Mouse (Mus musculus): ENCODE results near the gene Comtd1.

Gene Comtd1

DNA sequence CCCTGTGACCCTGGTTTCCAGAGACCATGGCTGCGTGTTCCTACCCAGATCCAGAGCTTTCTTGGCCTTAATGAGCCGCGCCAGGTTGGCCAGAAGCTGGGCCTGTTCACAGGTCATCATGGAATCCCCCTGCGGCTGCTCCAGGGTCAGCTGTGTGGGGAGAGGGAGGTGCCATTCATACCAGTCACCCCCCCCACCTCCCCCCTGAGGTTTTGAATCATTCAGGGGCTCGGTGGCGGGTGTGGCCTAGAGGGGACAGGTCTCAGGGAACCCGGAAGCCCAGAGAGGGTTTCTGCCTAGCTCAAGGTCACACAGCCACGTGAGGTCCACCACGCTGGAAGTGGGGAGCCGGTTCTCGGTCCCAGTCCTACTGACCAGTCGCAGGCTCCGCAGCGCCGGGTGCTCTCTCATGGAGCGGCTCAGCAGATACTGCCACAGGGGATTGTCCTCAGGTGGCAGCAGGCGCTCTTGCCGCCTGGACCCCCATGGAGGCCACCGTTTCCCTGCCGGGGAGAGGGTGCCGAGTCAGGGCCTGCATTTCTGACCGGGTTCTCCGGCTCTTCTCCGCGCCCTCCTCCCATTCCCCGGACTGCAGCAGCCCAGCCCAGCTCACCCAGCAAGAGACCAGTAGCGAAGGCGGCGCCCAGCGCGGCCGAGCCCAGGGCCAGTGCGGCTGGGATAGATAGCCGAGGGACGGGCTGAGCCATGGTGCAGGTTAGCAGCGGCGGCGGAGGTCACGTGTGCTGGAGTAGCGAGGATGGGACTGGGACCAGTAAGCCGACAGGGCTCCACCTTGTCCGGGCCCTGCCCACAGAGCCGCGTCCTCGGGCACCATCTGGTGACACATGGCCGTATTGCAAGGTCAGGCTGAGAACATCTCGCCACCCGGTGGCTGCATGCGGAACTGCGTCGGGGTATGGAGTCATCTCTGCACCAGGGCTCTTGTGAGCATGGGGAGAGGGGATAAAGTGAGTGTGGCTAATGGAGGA lies at the start of gene Comtd1:
Gene Comtd1 (minus strand): TSS at position 812 of the 989 bp plus-strand sequence.
- in situ Hi-C loops (cut with MboI; ENCODE audit: low pct_unique_long_range_greater_than_20kb in 1 of 2, low sequenced_read_pairs in 2 of 2, unreplicated experiment in 1 of 2): no loop called here

DNA sequence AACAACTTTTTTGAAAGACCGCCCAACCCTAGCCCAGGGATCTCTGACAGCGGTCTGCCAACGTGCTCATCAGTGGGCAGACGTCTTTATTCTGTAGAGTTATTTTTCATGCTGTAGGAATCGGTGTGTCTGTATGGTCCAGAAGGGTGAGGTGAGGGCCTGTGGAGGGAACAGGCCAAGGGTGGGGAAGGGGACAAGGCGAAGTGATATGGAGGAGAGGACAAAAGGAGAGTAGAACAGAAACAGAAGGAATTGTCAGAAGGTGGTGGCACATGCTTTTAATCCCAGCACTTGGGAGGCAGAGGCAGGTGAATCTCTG lies 43.5 kb upstream of the Comtd1 start:
- in situ Hi-C loops (cut with MboI; ENCODE audit: low pct_unique_long_range_greater_than_20kb in 1 of 2, low sequenced_read_pairs in 2 of 2, unreplicated experiment in 1 of 2): no loop called here

DNA sequence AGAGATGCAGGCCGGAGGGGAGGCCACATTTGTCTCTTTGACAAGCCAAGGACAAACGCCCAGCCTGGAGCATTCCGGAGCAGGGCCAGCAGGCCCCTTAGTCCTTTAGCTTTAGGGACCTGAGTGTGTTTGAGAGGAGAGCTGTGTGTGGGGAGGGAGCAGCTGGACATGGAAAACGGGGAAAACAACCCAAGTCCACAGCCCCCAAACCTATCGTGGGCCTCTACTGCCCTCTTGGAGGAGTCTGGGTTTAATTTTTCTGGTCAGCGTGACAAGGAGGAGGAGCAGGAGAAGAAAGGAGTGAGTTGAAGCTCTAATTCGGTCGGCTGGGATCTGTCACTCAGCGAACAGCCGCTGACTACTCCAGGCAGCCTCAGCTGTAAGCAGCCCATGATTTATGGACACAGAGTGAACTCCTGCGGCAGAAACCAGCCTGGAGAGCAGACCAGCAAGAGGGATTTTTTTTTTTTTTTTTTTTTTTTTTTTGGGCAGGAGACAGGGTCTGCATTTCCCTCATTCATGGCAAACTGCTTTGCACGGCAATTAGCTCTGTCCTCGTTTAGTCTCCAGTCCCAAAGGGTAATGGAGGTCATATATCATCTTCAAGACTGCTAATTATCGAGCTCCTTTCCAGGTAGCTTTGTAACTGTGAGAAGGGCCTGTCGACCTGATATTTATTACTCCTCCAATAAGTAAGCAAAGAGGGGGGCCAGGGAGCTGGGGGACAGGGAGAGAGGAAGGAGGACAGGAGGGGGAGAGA lies 43.0 kb upstream of the Comtd1 start:
- in situ Hi-C loops (cut with MboI; ENCODE audit: low pct_unique_long_range_greater_than_20kb in 1 of 2, low sequenced_read_pairs in 2 of 2, unreplicated experiment in 1 of 2): no loop called here

DNA sequence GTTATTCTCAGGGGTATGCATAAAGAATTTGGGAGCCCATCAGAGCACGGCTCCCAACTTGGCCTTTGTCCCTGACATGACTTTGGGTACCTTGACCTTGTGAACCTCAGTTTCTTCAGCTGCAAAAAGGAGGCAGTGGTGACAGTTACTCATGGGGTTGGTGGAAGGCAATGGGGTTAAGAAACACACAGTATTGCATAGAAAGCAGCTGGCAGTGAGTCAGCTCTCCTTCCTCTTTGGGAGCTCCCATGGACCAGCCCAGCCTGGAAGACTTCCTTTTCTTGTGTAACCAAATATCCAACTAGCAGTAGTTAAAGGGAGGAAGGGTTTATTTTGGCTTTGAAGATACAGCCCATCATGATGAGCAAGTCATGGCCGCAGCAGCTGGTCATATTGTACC lies 41.7 kb upstream of the Comtd1 start:
- in situ Hi-C loops (cut with MboI; ENCODE audit: low pct_unique_long_range_greater_than_20kb in 1 of 2, low sequenced_read_pairs in 2 of 2, unreplicated experiment in 1 of 2): no loop called here

DNA sequence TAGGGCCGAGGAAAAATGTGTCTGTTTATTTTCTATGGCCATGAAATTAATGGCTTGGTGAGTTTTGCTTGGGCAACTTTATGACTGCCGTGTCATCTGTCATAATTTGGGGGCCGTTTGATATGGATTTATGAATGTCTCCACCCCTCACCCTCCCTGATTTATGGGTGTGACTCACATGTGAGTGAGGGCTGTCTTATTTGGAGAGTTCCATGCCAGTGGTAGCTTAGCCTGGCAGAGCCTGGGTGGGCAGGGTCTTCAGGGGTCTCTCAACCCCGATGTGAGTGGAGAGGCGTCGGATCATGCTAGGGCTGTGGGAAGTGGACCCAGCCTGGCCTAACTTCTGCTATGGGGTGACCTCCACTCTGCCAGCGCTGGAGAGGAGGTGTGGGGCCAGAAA lies 18.0 kb upstream of the Comtd1 start:
- in situ Hi-C loops (cut with MboI; ENCODE audit: low pct_unique_long_range_greater_than_20kb in 1 of 2, low sequenced_read_pairs in 2 of 2, unreplicated experiment in 1 of 2): no loop called here

DNA sequence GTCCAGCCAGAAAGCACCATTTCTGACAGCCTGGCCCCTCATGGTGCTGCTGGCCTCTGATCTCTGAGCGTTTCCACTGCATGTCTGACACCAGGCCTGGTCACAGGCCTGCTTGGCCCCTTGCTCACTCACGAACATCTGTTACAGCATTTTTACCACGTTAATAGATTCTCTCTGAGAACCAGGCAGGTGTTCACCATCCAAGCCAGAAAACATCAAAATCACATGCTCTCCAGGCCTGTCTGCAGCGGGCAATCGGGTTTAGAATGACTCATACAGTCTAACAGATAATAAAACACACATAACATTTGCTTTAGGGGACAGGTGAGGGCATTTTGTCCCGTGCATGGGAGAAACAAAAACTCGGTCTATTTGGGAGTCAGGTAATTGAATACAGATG lies 17.5 kb upstream of the Comtd1 start:
- in situ Hi-C loops (cut with MboI; ENCODE audit: low pct_unique_long_range_greater_than_20kb in 1 of 2, low sequenced_read_pairs in 2 of 2, unreplicated experiment in 1 of 2): no loop called here

DNA sequence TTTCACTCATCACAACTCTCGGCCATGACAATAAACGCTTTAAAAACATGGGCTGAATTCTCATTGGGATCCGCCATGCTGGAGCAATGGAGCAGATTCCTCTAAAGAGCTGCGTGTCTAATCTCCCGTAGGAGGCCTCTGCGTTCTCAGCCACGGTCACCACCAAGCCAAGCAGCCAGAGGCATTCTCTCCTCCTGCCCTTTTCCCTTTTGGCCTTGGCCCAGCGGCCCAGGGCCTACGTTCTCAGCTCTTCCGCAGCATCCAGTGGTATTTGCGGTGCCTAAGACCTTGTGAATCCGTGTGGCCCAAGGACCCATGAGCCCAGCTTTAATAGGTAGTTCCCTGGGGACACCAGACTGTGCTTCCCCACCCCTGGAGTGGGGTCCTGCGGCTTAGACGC lies 8.1 kb upstream of the Comtd1 start:
- in situ Hi-C loops (cut with MboI; ENCODE audit: low pct_unique_long_range_greater_than_20kb in 1 of 2, low sequenced_read_pairs in 2 of 2, unreplicated experiment in 1 of 2): no loop called here

DNA sequence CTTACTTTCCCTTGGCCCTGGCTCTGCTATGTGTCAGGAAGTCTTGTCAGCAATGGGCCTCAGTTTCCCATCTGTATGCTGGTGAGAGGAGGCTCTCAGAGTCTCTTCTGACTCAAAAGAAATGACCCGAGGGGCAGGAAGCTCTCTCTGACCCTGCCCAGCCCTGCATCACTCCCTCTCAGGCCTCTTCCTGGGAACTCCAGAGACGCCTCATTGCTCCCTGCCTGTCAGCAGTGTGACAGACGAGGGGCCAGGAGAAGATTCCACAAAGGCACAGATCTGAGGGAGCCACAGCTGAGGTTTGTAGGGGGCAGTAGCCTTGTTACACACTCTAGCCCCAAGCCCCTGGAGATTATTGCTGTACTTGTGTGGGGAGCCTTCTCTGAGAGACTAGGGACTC lies 7.2 kb upstream of the Comtd1 start:
- in situ Hi-C loops (cut with MboI; ENCODE audit: low pct_unique_long_range_greater_than_20kb in 1 of 2, low sequenced_read_pairs in 2 of 2, unreplicated experiment in 1 of 2): no loop called here

DNA sequence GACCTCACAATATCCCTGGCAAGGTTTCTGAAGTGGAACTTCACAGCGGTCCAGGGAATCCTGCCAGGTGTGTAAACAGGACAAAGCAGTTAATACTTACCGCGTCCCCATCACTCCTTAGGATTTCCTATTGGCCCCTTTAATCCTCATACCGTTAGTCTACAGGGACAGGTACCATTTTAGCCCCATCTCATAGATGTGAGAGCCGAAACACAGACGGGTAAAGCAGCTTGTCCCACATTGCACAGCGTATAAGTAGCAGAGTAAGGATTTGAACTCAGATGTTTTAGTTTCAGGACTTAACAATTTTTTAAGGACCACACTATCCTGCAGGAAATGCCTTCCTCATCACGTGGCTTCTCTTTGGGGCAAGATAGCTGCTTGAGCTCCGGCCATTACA lies 5.5 kb upstream of the Comtd1 start:
- in situ Hi-C loops (cut with MboI; ENCODE audit: low pct_unique_long_range_greater_than_20kb in 1 of 2, low sequenced_read_pairs in 2 of 2, unreplicated experiment in 1 of 2): no loop called here

DNA sequence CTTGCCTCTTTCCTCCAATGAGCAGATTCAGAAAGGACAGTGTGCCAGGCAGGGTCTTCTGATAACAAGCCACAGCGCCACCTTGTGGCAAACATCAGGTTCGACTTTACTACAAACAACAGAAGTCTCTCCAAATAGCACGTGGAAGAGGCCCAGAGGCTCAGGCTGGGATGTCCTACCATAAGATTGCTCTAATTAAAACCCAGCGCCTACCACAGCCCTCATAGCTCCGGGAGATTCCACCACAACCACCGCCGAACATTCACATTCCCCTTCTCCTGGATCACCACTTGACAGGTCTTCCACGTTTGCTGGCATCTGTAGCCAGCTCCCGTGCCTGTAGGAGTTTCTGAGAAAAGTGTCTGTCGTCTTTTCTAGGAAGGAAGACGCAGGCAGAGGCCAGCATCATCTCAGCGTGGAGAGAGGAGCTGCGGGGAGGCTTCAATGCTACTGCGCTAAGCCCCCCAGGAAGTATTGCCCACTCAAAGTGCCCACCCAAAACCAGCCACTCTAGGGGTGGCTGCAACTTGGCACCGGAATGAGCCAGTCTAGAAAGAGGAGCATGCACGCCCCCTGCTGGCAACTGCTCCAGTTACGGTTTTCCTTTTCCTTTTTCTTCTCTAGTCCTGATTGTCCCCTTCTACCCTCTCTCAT lies 4.8 kb upstream of the Comtd1 start:
- in situ Hi-C loops (cut with MboI; ENCODE audit: low pct_unique_long_range_greater_than_20kb in 1 of 2, low sequenced_read_pairs in 2 of 2, unreplicated experiment in 1 of 2): no loop called here

DNA sequence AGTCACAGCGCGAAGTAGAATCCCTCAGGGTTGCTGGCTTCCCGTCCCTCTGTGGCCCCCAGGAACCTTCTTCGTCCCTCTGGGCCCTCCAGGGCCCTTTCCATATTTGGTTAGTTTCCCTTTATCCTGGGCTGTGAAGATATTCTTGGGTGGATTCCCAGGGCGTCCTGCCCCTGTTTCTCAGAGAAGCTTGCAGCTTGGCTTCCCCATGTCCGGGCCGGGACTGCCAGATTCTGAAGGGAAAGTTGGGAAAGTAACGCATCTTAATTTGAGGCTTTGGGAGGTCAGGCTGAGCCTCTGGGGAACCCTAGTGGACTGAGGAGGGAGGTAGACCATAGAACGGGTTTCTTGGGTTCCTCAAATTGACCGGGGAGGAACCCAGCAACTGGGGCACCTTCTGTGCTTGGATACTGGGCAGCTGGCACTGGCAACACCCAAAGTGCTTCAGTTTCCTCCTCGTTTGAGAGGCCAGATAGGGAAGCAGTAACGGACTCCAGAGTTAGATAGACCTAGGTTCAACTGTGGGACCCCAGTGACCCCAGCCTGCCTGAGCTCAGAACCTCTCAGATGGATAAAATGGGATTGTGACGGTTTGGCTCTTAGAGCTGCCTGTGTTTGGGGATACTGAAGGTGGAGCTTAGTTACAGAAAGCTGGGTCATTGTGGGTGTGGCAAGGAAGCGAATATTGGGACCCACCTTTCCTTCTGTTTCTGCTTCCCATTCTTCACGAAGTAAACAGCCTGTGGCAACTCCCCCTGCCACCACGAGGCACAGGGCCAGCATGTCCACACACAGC lies 3.4 kb upstream of the Comtd1 start:
- in situ Hi-C loops (cut with MboI; ENCODE audit: low pct_unique_long_range_greater_than_20kb in 1 of 2, low sequenced_read_pairs in 2 of 2, unreplicated experiment in 1 of 2): no loop called here

DNA sequence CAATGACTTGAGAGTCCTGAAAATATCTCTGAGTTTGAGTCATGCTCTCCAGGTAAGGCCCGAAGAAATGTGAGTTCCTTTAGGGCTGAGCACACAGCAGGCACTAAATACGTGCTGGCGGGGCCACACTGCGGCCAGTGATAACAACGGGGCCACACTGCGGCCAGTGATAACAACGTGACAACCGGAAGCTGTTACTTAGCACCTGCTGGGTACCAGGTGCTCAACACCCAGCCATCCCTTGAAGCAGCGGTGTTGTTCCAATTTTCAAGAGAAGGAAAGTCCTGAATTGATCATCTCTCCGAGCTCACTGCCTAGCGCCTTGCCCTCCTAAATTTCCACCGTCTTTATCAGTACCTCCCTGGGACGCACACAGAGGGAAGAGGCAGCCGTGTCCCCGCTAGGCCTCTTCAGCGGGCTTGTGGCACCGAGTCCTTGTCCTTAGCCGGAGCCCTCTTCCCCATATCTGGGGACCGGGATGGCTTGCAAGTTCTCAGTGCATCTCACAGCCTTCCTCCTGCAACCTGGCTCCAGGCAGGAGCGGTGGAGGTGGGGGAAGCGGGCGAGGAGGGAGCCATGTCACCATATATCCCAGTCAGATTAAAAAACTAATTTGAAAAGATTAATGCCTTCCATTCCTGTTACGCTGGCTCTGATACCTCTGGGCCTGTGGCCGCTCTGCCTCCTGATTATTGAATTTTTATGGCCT lies 1.8 kb upstream of the Comtd1 start:
- in situ Hi-C loops (cut with MboI; ENCODE audit: low pct_unique_long_range_greater_than_20kb in 1 of 2, low sequenced_read_pairs in 2 of 2, unreplicated experiment in 1 of 2): no loop called here

DNA sequence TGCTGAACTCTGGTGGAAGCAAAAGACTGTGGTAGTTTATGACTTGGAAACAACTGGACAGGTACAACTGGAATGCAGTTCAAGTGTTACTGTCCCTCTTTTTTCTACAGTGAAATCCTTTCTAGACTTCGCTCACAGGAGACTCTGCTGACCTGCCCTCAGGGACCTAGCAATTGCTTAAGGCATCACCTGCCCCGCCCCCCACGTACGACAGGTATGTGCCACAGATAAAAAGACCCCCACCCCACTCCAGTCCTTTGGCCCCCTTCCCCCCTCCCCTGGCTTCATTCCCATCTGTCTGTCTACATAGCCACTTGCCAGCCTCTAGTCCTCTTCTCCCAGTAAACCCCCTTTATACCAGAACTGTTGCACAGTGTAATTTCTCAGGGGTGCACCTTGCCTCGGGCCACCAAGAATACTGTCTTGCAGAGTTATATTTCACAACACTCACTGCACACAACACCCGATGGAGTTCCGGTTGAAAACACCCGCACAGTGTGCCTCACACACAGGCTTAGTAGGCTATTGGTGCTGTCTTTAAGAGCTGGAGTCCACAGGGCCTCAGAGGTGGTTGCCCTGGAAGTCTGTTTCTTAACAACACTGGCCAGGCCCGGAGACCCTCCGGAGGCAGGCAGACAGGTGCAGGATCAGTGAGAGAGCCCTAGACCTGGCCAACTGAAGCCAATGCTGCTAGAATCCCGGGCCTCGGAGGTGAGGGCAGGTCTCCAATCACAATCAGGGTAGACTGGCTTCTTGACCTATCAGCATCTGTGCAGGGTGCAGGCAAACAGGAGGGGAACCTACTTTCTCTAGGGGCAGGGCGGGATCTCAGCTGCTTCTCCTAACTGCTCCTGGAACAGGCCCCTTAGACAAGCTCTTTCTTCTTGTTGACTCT lies 994 bp upstream of the Comtd1 start:
- in situ Hi-C loops (cut with MboI; ENCODE audit: low pct_unique_long_range_greater_than_20kb in 1 of 2, low sequenced_read_pairs in 2 of 2, unreplicated experiment in 1 of 2): no loop called here

DNA sequence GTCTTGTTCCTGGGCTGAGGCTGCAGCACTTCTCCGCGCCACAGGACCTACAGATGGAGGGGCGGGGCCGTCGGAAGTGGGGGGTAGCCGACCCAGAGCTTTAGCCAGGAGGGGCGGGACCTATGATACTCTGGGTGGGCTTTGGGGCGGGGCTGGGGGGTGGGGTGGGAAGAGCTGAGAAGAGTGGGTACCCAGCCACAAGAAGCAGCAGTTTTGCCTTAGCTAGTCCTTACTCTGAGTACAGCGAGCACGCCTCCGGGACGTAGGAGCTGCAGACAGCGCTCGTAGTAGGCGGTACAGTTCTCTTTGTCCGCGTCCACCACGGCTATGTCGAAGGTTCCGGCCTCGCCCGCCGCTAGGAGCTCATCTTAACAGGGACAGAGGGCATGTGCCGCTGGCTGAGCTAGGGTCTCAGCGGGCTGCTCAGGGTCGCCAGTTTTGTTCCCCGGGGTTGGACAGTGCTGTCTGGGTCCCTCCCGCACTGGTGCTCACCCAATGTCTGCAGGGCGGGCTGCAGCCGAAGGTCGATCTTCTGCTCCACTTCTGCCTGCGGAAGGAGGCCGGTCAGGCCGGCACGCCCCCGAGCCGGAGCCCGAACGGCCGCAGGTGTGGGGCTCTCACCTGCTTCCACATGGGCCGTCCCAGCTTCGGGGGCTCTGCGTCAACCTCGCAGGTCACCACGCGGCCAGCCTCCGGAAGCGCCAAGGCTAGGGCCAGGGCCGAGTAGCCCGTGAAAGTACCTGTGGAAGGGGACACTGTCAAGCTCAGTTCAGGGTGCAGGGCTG lies 1.2 kb downstream of the Comtd1 start:
- in situ Hi-C loops (cut with MboI; ENCODE audit: low pct_unique_long_range_greater_than_20kb in 1 of 2, low sequenced_read_pairs in 2 of 2, unreplicated experiment in 1 of 2): no loop called here

DNA sequence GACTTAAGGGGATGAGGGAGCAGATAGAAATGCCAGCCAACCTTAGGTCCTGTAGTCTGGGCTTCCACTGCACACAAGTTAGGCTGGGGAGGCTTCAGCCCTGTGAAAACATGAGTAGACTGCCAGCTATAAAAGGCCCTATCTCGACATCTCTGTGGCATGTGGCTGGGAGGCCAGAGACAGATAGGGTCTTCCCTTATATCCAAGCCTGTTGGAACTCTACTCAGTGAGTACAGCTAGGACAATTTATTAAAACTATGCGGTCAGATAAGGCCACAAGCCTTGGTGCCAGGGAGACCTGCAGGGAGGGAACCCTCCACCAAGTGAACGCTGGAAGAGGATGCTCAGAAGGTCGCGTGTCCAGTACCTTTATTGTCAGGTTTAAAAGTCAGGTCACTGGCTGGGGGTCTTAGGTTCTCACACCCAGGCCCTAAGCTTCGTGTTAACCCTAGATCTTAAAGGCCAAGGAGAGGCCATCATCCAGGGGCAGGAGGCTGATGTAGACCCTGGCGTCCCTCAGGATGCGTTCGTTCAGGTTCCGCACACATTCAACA lies 1.9 kb downstream of the Comtd1 start:
- in situ Hi-C loops (cut with MboI; ENCODE audit: low pct_unique_long_range_greater_than_20kb in 1 of 2, low sequenced_read_pairs in 2 of 2, unreplicated experiment in 1 of 2): no loop called here

DNA sequence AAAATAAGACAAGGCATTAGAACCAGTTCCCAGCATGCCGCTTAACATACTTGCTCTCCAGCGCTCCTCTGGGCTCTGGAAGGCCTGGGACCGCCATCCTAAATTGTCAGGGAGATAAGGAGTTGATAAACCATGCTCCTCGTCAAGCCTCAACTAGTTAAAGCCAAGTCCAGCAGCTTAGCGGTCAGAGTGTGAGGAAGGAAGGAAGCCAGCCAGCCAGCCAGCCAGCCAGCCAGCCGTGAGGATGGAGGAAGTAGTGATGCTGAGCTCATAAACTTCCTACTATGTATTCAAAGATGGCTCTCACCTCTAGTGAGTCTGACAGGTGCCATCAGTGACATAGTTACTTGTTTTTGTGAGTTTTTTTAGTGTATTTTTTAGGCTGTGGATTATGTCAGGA lies 5.5 kb downstream of the Comtd1 start:
- in situ Hi-C loops (cut with MboI; ENCODE audit: low pct_unique_long_range_greater_than_20kb in 1 of 2, low sequenced_read_pairs in 2 of 2, unreplicated experiment in 1 of 2): no loop called here

All from mouse embryonic stem cell (cell line).